Mouse (Mus musculus) midbrain, embryonic 10.5 days (tissue): ENCODE results near the gene Chrna7. TPM values are rescaled to one million over a fixed set of nuclear protein-coding genes. Genes with fewer than 3 reads are reported as not detected.

Source experiments
- DNase-seq: peaks from one replicate; pipeline ENCODE4 v3.0.0-alpha.2; 2017; ENCODE audit warnings: low spot score
- H3K27ac ChIP-seq: fragments of 300-500 bp; sonication (generic); replicated peaks from 2 replicates; pipeline ENCODE4 v1.5.1; 2016; ENCODE audit warnings: mild to moderate bottlenecking
- H3K27me3 ChIP-seq: fragments of 300-500 bp; sonication (generic); 2 replicates; pipeline ENCODE4 v1.6.1; 2016; ENCODE audit warnings: low read depth, mild to moderate bottlenecking; ENCODE audit not compliant: poor library complexity, severe bottlenecking
- H3K36me3 ChIP-seq: fragments of 300-500 bp; sonication (generic); 2 replicates; pipeline ENCODE4 v1.6.1; 2016; ENCODE audit warnings: mild to moderate bottlenecking, moderate library complexity
- H3K4me1 ChIP-seq: fragments of 300-500 bp; sonication (generic); 2 replicates; pipeline ENCODE4 v1.6.1; 2016
- H3K4me3 ChIP-seq: fragments of 300-500 bp; sonication (generic); 2 replicates; pipeline ENCODE4 v1.5.1; 2016; ENCODE audit warnings: mild to moderate bottlenecking, moderate library complexity
- H3K9me3 ChIP-seq: fragments of 300-500 bp; sonication (generic); replicated peaks from 2 replicates; pipeline ENCODE4 v1.6.1; 2016; ENCODE audit warnings: mild to moderate bottlenecking
- WGBS: fragments of 180-500 bp; shearing (Covaris S2); methylation state at CpG from one replicate; pipeline ENCODE4 v1.1.7; 2016; 5-methylcytosine and 5-hydroxymethylcytosine counted together
- polyA plus RNA-seq: library from polyadenylated mRNA; unstranded; fragments of >200 nt; fragmentation: Nextera tagmentation; extraction: Ambion mirVana; gene quantifications from 2 replicates; pipeline ENCODE4 v1.2.1, GENCODE M21; 2016

Chrna7 gene
- polyA plus RNA-seq, 1 experiment from 2014 or later: 5.7 TPM

GRCm38 (mm10) chr7:63162272-63162864, 50.0 kb downstream of the Chrna7 start:
- WGBS: 46% methylated on average over 7 of the region's 7 CpGs
- no peak for DNase-seq
- Histone ChIP-seq H3K27ac (no peak overlapping the region), H3K9me3 (no peaks in the 10 kb centered on the region), H3K4me3 (no peak overlapping the region), H3K36me3 (no peaks in the 10 kb centered on the region), H3K4me1 (no peaks in the 10 kb centered on the region), H3K27me3 (no peaks in the 10 kb centered on the region)

- no peak for DNase-seq
- Histone ChIP-seq H3K9me3 (no peaks in the 10 kb centered on the region), H3K36me3 (no peaks in the 10 kb centered on the region), H3K27ac (no peak overlapping the region), H3K27me3 (no peaks in the 10 kb centered on the region), H3K4me3 (no peak overlapping the region), H3K4me1 (peaks cover 3% of the 10 kb centered on the region; the same call in 1 of the 2 replicates)
- 74% methylated on average over 1 of the region's 1 CpGs for WGBS
These were observed 59.1 kb downstream of the Chrna7 start for GRCm38 (mm10) chr7:63153239-63153638.

- WGBS: 85% methylated on average over 3 of the region's 3 CpGs
These were observed 63.6 kb downstream of the Chrna7 start for GRCm38 (mm10) chr7:63148740-63149139.

GRCm38 (mm10) chr7:63148321-63148720, 64.0 kb downstream of the Chrna7 start:
- DNase-seq: no peak
- Histone ChIP-seq H3K9me3 (no peaks in the 10 kb centered on the region), H3K36me3 (no peaks in the 10 kb centered on the region), H3K27me3 (no peaks in the 10 kb centered on the region), H3K4me1 (no peaks in the 10 kb centered on the region), H3K4me3 (no peak overlapping the region), H3K27ac (no peak overlapping the region)
- 90% methylated on average over 5 of the region's 5 CpGs for WGBS

More at GRCm38 (mm10) chr7:63148740-63149139, 63.6 kb downstream of the Chrna7 start:
- Histone ChIP-seq H3K27ac (no peak overlapping the region), H3K4me3 (no peak overlapping the region), H3K27me3 (no peaks in the 10 kb centered on the region), H3K9me3 (no peaks in the 10 kb centered on the region), H3K4me1 (no peaks in the 10 kb centered on the region), H3K36me3 (no peaks in the 10 kb centered on the region)
- no peak for DNase-seq

GRCm38 (mm10) chr7:63122547-63122946, 89.8 kb downstream of the Chrna7 start:
- H3K36me3 ChIP-seq: no peaks in the 10 kb centered on the region
- DNase-seq: no peak
- H3K4me1 ChIP-seq: no peaks in the 10 kb centered on the region
- H3K27ac ChIP-seq: no peak overlapping the region
- no peak overlapping the region for H3K4me3 ChIP-seq
- no peaks in the 10 kb centered on the region for H3K9me3 ChIP-seq
- H3K27me3 ChIP-seq: no peaks in the 10 kb centered on the region
- WGBS: 72% methylated on average over 2 of the region's 2 CpGs

- Histone ChIP-seq H3K4me1 (peaks cover 17% of the 10 kb centered on the region), H3K9me3 (no peaks in the 10 kb centered on the region), H3K4me3 (no peak overlapping the region), H3K36me3 (no peaks in the 10 kb centered on the region), H3K27ac (peak overlapping the region; percentile 65), H3K27me3 (no peaks in the 10 kb centered on the region)
- WGBS: 16% methylated on average over 2 of the region's 2 CpGs
- peak; percentile 17 for DNase-seq
These were observed 98.7 kb downstream of the Chrna7 start for GRCm38 (mm10) chr7:63113671-63114070.

GRCm38 (mm10) chr7:63113252-63113651, 99.1 kb downstream of the Chrna7 start:
- Histone ChIP-seq H3K27ac (peak overlapping the region; percentile 63), H3K36me3 (no peaks in the 10 kb centered on the region), H3K27me3 (no peaks in the 10 kb centered on the region), H3K4me3 (no peak overlapping the region), H3K9me3 (no peaks in the 10 kb centered on the region), H3K4me1 (peaks cover 17% of the 10 kb centered on the region)
- 78% methylated on average over 2 of the region's 2 CpGs for WGBS
- DNase-seq: no peak

GRCm38 (mm10) chr7:63109348-63109747, 103.0 kb downstream of the Chrna7 start:
- no peak for DNase-seq
- Histone ChIP-seq H3K4me3 (no peak overlapping the region), H3K27ac (no peak overlapping the region), H3K9me3 (no peaks in the 10 kb centered on the region), H3K4me1 (peaks cover 14% of the 10 kb centered on the region), H3K27me3 (no peaks in the 10 kb centered on the region), H3K36me3 (no peaks in the 10 kb centered on the region)
- WGBS: 93% methylated on average over 4 of the region's 4 CpGs

GRCm38 (mm10) chr7:63085954-63086353, 126.4 kb downstream of the Chrna7 start:
- Histone ChIP-seq H3K9me3 (no peaks in the 10 kb centered on the region), H3K4me1 (peaks cover 7% of the 10 kb centered on the region), H3K27me3 (no peaks in the 10 kb centered on the region), H3K27ac (no peak overlapping the region), H3K36me3 (no peaks in the 10 kb centered on the region), H3K4me3 (no peak overlapping the region)
- 95% methylated on average over 4 of the region's 4 CpGs for WGBS
- DNase-seq: no peak

- DNase-seq: no peak
- peaks cover 7% of the 10 kb centered on the region for H3K4me1 ChIP-seq
- 0% methylated on average over 1 of the region's 1 CpGs for WGBS
These were observed 127.9 kb downstream of the Chrna7 start for GRCm38 (mm10) chr7:63084351-63085003.

GRCm38 (mm10) chr7:63060996-63061395, 151.4 kb downstream of the Chrna7 start:
- WGBS: 90% methylated on average over 2 of the region's 2 CpGs
- Histone ChIP-seq H3K9me3 (no peaks in the 10 kb centered on the region), H3K4me1 (no peaks in the 10 kb centered on the region), H3K27ac (no peak overlapping the region), H3K36me3 (no peaks in the 10 kb centered on the region), H3K27me3 (no peaks in the 10 kb centered on the region), H3K4me3 (no peak overlapping the region)
- no peak for DNase-seq

More at GRCm38 (mm10) chr7:63084351-63085003, 127.9 kb downstream of the Chrna7 start:
- Histone ChIP-seq H3K9me3 (no peaks in the 10 kb centered on the region), H3K36me3 (no peaks in the 10 kb centered on the region), H3K4me3 (no peak overlapping the region), H3K27ac (no peak overlapping the region), H3K27me3 (no peaks in the 10 kb centered on the region)
